Mouse (Mus musculus) liver, adult 2 months (tissue): ENCODE measurements around the gene Fgfr2.

Source experiments
- CTCF ChIP-seq: fragments of 200-500 bp; IDR thresholded peaks from 2 replicates; pipeline ENCODE4 v1.5.1; 2011; ENCODE audit warnings: low read depth, low read length, control low read depth
- POLR2A ChIP-seq: fragments of 200-500 bp; IDR thresholded peaks from 2 replicates; pipeline ENCODE4 v1.6.1; 2011; ENCODE audit warnings: low read length, control low read depth; ENCODE audit not compliant: insufficient read depth; ENCODE audit errors: extremely low read depth

GRCm38 (mm10) chr7:133171403-133172032, 48.4 kb upstream of the Fgfr2 start:
- no peak for TF ChIP-seq POLR2A
- TF ChIP-seq CTCF, result no peak
